Mouse (Mus musculus) cerebellum, adult 18-20 months (tissue): ENCODE measurements around the gene Mphosph6.

Experiments used
- DNase-seq, 2 experiments: peaks; one replicate each; pipeline ENCODE4 v3.0.0; 2021

Gene Mphosph6

GRCm38 (mm10) chr8:117768971-117769370 is 32.8 kb downstream of the Mphosph6 start:
- DNase-seq: no peak

- no peak for DNase-seq
Measured at GRCm38 (mm10) chr8:117765947-117766346, 35.8 kb downstream of the Mphosph6 start.

- no peak for DNase-seq
Measured at GRCm38 (mm10) chr8:117764625-117765024, 37.1 kb downstream of the Mphosph6 start.

- DNase-seq: no peak
Measured at GRCm38 (mm10) chr8:117762776-117763175, 39.0 kb downstream of the Mphosph6 start.

- DNase-seq: no peak
Measured at GRCm38 (mm10) chr8:117757900-117758299, 43.8 kb downstream of the Mphosph6 start.

GRCm38 (mm10) chr8:117749436-117749835 is 52.3 kb downstream of the Mphosph6 start:
- no peak for DNase-seq

GRCm38 (mm10) chr8:117747886-117748730 is 53.6 kb downstream of the Mphosph6 start:
- no peak for DNase-seq

GRCm38 (mm10) chr8:117747428-117747827 is 54.3 kb downstream of the Mphosph6 start:
- no peak for DNase-seq

- no peak for DNase-seq
Measured at GRCm38 (mm10) chr8:117746651-117747050, 55.1 kb downstream of the Mphosph6 start.

- no peak for DNase-seq
Measured at GRCm38 (mm10) chr8:117742431-117743012, 59.2 kb downstream of the Mphosph6 start.
